Mouse (Mus musculus): Measurements from ENCODE around the gene Pelo.

Gene Pelo

DNA sequence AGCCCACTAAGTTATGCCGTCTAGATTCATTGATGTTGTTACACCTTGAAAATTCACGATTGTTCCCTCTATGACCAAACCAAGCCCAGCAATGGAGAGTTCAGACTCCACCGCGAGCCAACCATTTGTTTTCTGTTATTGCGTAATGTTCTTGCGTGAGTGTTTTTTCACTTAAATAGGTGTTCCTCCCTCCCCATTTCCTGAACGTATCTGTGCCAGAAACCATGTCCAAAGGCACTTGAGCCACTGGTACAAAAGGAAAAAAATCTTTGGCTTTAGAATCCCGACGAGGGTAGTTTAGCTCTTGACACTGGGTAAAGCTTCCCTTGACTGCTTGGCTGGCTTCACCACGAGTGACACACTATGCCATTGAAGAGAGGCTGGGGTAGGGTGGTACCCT, 16.2 kb upstream of the Pelo start:
- Histone ChIP-seq H3K27me3 (ENCODE audit: control insufficient read depth, insufficient read depth, low read length, poor library complexity, severe bottlenecking) (peaks cover 2% of the 10 kb centered on the region; the same call in 1 of the 2 replicates), H3K36me3 (ENCODE audit: control insufficient read depth, insufficient read depth, low read length, poor library complexity, severe bottlenecking) (no peaks in the 10 kb centered on the region)
- no peak for DNase-seq (ENCODE audit: low read depth, low spot score)

DNA sequence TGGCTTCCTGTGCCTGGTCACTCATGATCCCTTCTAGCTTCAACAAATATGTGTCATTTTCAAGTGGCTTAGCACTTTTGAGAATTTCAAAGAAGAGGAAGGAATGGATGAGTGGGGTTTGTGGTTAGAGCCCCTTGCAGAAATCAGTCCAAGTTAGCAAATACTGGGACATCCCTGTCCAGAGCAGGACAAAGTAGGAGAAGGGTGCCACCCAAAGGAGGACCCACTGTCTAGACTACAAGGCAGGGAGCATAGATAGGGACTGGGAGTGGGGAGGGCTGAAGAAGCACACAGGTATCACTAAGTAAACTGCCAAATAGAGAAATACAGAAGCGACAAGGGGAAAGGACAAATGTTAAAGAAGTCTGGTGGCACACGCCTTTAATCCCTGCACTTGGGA, 12.8 kb upstream of the Pelo start:
- peaks cover 2% of the 10 kb centered on the region; the same call in 1 of the 2 replicates for H3K27me3 ChIP-seq (ENCODE audit: control insufficient read depth, insufficient read depth, low read length, poor library complexity, severe bottlenecking)
- no peak for DNase-seq (ENCODE audit: low read depth, low spot score)
- H3K36me3 ChIP-seq (ENCODE audit: control insufficient read depth, insufficient read depth, low read length, poor library complexity, severe bottlenecking): no peaks in the 10 kb centered on the region

DNA sequence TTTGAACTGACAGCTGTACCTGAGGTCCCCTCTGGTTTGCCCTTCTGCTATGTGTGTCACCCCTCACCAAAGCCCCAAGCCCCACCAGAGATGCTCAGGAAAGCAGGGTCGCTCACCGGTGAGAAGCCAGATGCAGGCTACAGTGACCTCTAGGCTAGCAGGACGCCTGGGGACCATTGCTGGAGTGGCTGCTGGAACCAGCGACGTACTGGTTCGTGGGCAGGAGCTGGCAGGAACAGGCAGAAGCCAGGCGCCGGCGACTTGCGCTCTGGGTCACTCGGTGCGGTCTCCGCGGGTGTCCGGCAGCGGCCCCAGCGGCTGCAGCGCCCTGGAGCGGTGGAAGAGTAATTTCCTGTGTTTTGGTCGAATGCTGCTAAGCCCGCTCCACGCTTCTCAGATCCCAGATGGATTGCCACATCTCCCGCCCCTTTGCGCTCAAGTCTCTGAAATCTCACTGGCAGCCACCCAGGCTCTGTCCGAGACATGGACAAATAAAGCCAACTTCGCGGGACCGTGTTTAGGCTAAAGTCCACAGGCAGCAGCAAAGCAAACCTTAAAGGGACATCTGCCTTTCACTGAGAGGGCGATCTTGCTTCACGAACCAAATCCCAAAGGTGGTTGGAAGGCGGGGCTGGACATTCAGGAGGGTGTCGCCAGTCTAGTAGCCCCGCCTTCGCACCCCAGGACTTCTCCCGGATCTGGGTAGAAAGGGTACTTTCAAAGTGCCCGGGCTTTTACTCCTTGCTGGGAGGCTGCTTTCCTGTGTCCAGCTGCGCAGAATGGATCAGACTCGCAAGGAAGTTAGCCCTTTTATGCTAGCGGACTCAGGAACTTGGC, 11.6 kb upstream of the Pelo start, which contains the start of the genes Gm49395 and Itga1:
Gene Gm49395 (minus strand): TSS at position 567 of the 837 bp plus-strand sequence.
Gene Itga1 (minus strand): TSS at position 610 of the 837 bp plus-strand sequence.
- DNase-seq (ENCODE audit: low read depth, low spot score): peak; percentile 18
- no peaks in the 10 kb centered on the region for H3K36me3 ChIP-seq (ENCODE audit: control insufficient read depth, insufficient read depth, low read length, poor library complexity, severe bottlenecking)
- peaks cover 2% of the 10 kb centered on the region; the same call in 1 of the 2 replicates for H3K27me3 ChIP-seq (ENCODE audit: control insufficient read depth, insufficient read depth, low read length, poor library complexity, severe bottlenecking)

DNA sequence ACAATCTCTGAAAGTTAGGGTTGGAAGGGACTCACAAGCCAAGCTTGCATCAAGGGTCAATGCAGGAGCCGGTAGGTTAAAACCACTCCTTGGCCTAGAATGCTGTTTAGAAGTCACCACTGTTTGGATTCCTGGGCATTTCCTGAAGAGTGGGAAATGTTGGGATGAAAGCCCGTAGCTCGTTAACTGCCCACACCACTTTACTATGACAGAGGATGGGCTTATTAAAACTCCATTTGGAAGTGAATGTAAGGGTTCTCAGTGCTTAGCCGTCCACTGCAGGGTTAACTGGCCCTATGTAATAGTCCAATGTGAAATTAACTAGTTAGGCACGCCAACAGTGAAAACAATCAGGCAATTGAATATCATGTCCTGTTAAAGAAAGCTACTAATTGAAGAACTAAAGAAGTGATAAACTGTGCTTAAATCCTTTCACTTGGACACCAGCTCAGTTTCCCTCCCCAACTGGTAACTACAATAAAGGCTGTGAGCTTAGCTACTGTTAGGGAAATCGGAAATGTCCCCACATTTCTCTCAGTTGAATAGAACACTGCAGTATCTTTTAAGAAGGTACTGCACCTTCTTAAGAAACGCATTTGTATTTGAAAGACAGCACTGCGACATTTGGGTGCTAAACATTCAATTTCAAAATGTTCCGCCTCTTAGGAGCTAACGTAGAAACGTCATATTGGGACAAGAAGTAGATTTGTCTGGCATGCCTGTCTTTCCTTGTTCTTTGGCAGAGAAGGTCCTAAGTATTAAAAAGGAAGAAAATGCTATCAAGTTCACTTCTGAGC, 10.6 kb upstream of the Pelo start:
- Histone ChIP-seq H3K36me3 (ENCODE audit: control insufficient read depth, insufficient read depth, low read length, poor library complexity, severe bottlenecking) (no peaks in the 10 kb centered on the region), H3K27me3 (ENCODE audit: control insufficient read depth, insufficient read depth, low read length, poor library complexity, severe bottlenecking) (peaks cover 2% of the 10 kb centered on the region; the same call in 1 of the 2 replicates)
- DNase-seq (ENCODE audit: low read depth, low spot score): no peak

DNA sequence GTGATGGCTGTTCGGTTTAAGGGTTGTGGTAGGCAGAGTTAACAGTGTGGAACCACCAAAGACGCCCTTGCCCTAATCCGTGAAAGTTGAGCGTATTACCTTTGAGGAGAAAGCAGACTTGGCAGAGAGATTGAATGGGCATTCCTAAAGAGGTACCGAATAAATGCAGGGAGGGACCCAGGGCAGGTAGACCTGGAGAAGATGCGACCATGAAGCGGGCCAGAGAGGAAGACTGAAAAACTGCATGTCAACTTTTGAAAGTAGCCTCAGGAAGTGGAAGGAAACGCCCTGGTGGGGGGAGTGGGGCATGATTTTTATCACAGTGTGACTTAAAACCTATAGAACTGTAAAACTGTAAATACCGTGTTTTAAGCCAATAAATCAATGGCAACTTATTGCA, 9.4 kb upstream of the Pelo start:
- peaks cover 2% of the 10 kb centered on the region; the same call in 1 of the 2 replicates for H3K27me3 ChIP-seq (ENCODE audit: control insufficient read depth, insufficient read depth, low read length, poor library complexity, severe bottlenecking)
- DNase-seq (ENCODE audit: low read depth, low spot score): no peak

DNA sequence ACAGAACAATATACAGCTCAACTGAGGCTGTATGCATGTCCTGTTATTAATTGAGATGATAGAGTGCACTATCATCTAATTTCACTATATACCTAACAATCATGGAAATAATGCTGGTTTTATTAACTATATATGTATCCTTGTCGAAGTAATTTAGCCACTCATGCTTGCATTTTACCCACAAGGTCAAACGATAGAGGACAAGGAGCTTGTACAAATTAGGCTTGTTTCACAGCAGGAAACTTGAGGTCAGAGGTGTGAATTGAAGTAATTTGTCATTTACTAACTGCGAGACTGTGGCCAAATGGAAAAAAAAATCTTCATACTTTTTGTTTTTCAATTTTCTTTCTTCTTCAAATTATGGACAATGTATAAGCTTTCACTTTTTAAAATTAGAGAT, 8.2 kb upstream of the Pelo start:
- DNase-seq (ENCODE audit: low read depth, low spot score): no peak
- peaks cover 2% of the 10 kb centered on the region; the same call in 1 of the 2 replicates for H3K27me3 ChIP-seq (ENCODE audit: control insufficient read depth, insufficient read depth, low read length, poor library complexity, severe bottlenecking)
- H3K36me3 ChIP-seq (ENCODE audit: control insufficient read depth, insufficient read depth, low read length, poor library complexity, severe bottlenecking): no peaks in the 10 kb centered on the region

More for the DNA sequence above, 9.4 kb upstream of the Pelo start:
- H3K36me3 ChIP-seq (ENCODE audit: control insufficient read depth, insufficient read depth, low read length, poor library complexity, severe bottlenecking): no peaks in the 10 kb centered on the region

DNA sequence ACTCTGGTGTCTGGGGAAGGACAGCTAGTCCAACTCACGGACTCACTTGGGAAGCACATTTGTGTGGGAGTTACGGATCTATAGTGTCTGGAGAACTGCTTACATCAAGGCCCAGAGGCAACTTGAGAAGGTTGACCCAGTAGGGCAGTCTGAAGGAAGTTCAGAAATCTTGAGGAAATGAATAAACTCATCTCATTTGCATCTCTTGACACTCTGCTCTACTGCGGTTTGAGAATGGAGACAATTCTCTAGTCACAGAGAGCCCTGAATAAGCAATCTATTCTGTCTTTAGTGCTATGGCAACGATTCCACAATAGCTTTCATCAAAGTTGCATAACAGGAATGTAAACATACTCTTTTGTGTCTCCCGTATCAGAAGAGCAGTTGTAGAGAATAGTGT, 7.0 kb upstream of the Pelo start:
- H3K36me3 ChIP-seq (ENCODE audit: control insufficient read depth, insufficient read depth, low read length, poor library complexity, severe bottlenecking): no peaks in the 10 kb centered on the region
- DNase-seq (ENCODE audit: low read depth, low spot score): peak; percentile 19
- H3K27me3 ChIP-seq (ENCODE audit: control insufficient read depth, insufficient read depth, low read length, poor library complexity, severe bottlenecking): no peaks in the 10 kb centered on the region

DNA sequence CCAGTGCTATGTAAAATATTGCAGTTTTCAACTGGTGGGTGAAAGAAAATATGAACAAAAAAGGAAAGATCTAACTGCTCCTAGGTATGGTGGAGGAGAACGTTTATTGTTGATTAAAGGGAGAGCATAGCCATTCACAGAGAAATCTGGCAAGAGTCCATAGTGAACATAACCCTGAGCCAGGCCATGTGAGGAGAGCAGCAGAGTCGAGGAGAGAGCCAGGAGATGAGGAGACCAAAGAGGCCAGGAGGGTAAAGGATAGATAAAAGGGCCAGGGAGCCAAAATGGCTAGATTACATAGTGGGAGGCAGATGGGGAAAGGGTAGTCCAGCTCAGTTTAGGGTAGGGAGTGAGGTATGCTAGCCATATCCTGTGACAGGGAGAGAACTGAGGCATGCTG, 6.2 kb upstream of the Pelo start:
- Histone ChIP-seq H3K36me3 (ENCODE audit: control insufficient read depth, insufficient read depth, low read length, poor library complexity, severe bottlenecking) (no peaks in the 10 kb centered on the region), H3K27me3 (ENCODE audit: control insufficient read depth, insufficient read depth, low read length, poor library complexity, severe bottlenecking) (no peaks in the 10 kb centered on the region)
- no peak for DNase-seq (ENCODE audit: low read depth, low spot score)

DNA sequence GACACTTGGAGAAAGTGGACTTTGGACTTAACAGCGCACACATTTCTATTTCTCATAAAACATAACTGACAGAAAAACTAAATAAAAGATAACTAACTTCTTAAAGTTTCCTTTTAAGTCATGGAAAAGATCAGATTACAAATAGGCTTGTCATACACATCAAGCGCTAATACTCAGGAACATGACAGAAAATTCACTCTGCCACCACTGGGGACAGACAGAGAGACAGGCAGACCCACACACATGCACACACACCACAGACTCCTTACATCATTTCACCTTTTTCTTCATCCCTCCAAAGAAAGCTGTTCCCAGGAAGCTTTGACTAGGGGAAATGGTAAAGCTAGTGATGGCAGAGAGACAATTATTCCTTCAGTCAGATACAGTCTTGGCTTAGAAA, 5.4 kb upstream of the Pelo start:
- no peak for DNase-seq (ENCODE audit: low read depth, low spot score)
- H3K36me3 ChIP-seq (ENCODE audit: control insufficient read depth, insufficient read depth, low read length, poor library complexity, severe bottlenecking): no peaks in the 10 kb centered on the region

DNA sequence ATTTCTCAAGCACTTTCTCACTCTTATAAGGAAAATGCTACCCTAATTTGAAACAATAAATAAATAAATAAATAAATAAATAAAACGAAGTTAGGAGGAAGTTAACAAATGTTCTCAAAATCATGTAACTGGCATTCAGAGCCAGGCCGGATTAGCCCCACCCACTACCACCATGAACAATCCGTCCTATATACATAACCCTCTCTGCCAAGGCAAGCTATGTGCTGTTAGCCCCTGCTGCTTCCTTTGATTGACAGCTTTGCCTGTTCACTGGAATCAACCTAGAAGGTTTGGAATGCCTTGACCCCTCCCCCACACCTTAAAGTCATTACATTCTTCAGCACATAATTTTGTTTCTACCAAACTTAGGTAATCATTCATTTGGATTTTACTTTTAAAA, 1.5 kb upstream of the Pelo start:
- no peaks in the 10 kb centered on the region for H3K27me3 ChIP-seq (ENCODE audit: control insufficient read depth, insufficient read depth, low read length, poor library complexity, severe bottlenecking)
- DNase-seq (ENCODE audit: low read depth, low spot score): no peak
- no peaks in the 10 kb centered on the region for H3K36me3 ChIP-seq (ENCODE audit: control insufficient read depth, insufficient read depth, low read length, poor library complexity, severe bottlenecking)

More for the DNA sequence above, 5.4 kb upstream of the Pelo start:
- no peaks in the 10 kb centered on the region for H3K27me3 ChIP-seq (ENCODE audit: control insufficient read depth, insufficient read depth, low read length, poor library complexity, severe bottlenecking)

DNA sequence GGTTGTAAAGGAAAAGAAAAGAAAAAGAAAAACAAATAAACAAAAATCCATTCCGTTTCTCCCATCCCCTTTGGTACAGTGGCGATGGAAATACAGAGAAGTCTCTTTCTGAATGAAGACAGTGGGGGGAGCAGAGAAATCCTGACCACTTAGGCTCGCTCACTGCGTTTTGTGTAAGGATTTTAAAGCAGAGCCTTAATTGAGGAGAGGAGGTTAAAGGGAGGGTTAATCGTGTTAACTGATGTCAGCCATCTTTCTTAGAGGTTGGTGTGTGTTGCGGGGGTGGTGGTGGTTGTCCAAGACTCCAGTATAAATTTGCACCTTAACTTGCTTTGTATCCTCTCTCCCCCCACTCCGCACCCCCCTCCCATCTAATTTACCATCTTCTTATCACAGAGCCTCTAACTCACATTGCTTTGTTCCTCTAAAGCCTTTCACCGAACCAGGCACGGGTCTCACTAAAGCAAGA, 1.0 kb upstream of the Pelo start:
- DNase-seq (ENCODE audit: low read depth, low spot score): peak; percentile 6
- Histone ChIP-seq H3K27me3 (ENCODE audit: control insufficient read depth, insufficient read depth, low read length, poor library complexity, severe bottlenecking) (no peaks in the 10 kb centered on the region), H3K36me3 (ENCODE audit: control insufficient read depth, insufficient read depth, low read length, poor library complexity, severe bottlenecking) (no peaks in the 10 kb centered on the region)

DNA sequence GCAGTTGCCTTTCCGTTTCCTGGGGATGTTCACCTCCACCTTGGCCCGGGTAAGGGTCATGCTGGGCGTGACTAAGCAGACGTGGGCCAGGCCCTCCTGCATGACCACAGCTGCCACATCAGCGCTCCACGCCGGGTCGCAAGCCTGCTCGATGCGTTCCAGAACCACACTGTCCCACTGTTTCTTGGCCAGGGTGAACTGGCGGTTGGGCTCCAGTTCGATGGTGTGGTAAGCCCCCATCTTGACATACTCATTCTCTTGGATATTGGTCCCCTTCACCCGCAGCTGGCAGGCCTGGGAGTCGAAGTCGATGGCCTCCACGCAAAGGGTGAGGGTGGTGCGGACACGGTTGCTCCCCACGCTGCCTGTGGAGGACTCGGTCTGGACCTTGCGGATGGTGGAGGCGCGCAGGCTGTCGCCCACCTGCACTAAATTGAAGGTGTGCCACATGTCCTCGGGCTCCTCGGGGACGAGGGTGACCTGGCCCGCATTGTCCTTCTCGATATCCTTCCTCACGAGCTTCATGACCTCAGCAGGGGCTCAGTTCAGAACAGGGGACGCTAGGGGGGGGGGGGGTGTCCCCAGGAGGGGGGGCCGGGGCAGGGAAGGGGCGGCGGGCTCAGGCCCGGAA, 476 bp downstream of the Pelo start:
- DNase-seq (ENCODE audit: low read depth, low spot score): peak; percentile 24
- H3K27me3 ChIP-seq (ENCODE audit: control insufficient read depth, insufficient read depth, low read length, poor library complexity, severe bottlenecking): no peaks in the 10 kb centered on the region
- no peaks in the 10 kb centered on the region for H3K36me3 ChIP-seq (ENCODE audit: control insufficient read depth, insufficient read depth, low read length, poor library complexity, severe bottlenecking)

DNA sequence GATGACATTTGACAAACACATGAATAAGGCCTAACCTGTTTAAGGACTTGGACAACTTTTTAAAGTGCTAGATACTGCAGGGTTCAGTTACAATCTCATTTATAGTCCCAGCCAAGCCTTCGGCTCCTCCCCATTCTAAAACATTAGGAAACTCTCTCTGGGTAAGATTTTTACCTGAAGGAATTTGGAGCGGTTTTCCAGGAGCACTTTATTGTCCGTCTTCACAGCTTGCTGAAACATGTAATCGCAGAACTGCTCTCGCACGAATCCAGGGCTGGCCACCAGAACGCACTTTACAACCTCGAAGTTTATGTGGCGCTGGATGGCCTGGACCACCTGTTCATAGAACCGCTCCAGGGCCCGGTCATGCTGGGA, 979 bp downstream of the Pelo start:
- no peaks in the 10 kb centered on the region for H3K27me3 ChIP-seq (ENCODE audit: control insufficient read depth, insufficient read depth, low read length, poor library complexity, severe bottlenecking)
- DNase-seq (ENCODE audit: low read depth, low spot score): no peak
- no peaks in the 10 kb centered on the region for H3K36me3 ChIP-seq (ENCODE audit: control insufficient read depth, insufficient read depth, low read length, poor library complexity, severe bottlenecking)

DNA sequence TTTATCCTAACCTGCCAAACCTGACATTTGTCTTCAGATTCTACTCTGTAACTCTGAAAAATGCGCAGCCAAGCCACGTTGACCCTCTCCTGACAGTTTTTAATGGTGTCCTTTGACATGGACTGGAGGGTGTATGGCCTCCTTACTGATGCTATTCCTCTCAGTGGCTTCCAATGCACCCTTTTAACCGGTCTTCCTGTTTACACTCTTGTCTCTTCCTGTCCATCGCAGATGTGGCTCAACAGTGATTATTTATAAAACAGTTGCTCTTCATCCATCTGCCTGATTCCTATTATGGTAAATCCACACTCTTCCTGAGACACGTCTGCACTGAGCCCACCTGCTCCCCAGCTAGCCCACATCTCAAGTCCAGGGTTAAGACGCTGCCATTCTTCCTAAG, 4.0 kb downstream of the Pelo start:
- Histone ChIP-seq H3K27me3 (ENCODE audit: control insufficient read depth, insufficient read depth, low read length, poor library complexity, severe bottlenecking) (no peaks in the 10 kb centered on the region), H3K36me3 (ENCODE audit: control insufficient read depth, insufficient read depth, low read length, poor library complexity, severe bottlenecking) (no peaks in the 10 kb centered on the region)
- no peak for DNase-seq (ENCODE audit: low read depth, low spot score)

All from splenic B cell, adult 2 months (primary cell).